Mouse (Mus musculus) limb, embryonic 11.5 days (tissue): ENCODE measurements around the gene Lasp1. TPM values are rescaled to one million over a fixed set of nuclear protein-coding genes. Genes with fewer than 3 reads are reported as not detected.
A peak's percentile ranks its signal among the peaks of the same experiment; 100 is the strongest.

Experiments used
- ATAC-seq: fragments of 200-750 bp; cut with Nextera tagmentation; 2 replicates; pipeline ENCODE4 v1.8.0; 2017; ENCODE audit warnings: low read depth; ENCODE audit not compliant: insufficient number of reproducible peaks, low FRiP score, low TSS enrichment
- DNase-seq: peaks from one replicate; pipeline ENCODE4 v3.0.0-alpha.2; 2015; ENCODE audit warnings: low spot score
- H3K27ac ChIP-seq: fragments of 300-500 bp; sonication (generic); replicated peaks from 2 replicates; pipeline ENCODE4 v1.5.1; 2014; ENCODE audit warnings: low read depth, mild to moderate bottlenecking, low read length
- H3K27me3 ChIP-seq: fragments of 300-500 bp; sonication (generic); 2 replicates; pipeline ENCODE4 v1.6.1; 2014; ENCODE audit warnings: mild to moderate bottlenecking, low read length, mixed read lengths; ENCODE audit not compliant: control insufficient read depth, insufficient read depth
- H3K36me3 ChIP-seq: fragments of 300-500 bp; sonication (generic); 2 replicates; pipeline ENCODE4 v1.6.1; 2014; ENCODE audit warnings: mild to moderate bottlenecking, low read length, moderate library complexity, mixed read lengths; ENCODE audit not compliant: control insufficient read depth, insufficient read depth
- H3K4me1 ChIP-seq: fragments of 300-500 bp; sonication (generic); 2 replicates; pipeline ENCODE4 v1.6.1; 2014; ENCODE audit warnings: low read length, mixed read lengths; ENCODE audit not compliant: control insufficient read depth, insufficient read depth
- H3K4me2 ChIP-seq: fragments of 300-500 bp; sonication (generic); 2 replicates; pipeline ENCODE4 v1.6.1; 2014; ENCODE audit warnings: low read depth, mild to moderate bottlenecking, moderate library complexity; ENCODE audit not compliant: severe bottlenecking
- H3K4me3 ChIP-seq: fragments of 300-500 bp; sonication (generic); 2 replicates; pipeline ENCODE4 v1.5.1; 2014; ENCODE audit warnings: low read depth, low read length
- H3K9ac ChIP-seq: fragments of 300-500 bp; sonication (generic); 2 replicates; pipeline ENCODE4 v1.6.1; 2014; ENCODE audit warnings: mild to moderate bottlenecking, low read length
- H3K9me3 ChIP-seq: fragments of 300-500 bp; sonication (generic); 2 replicates; pipeline ENCODE4 v1.6.1; 2016; ENCODE audit warnings: low read length; ENCODE audit not compliant: control insufficient read depth
- WGBS: fragments of 180-500 bp; shearing (Covaris S2); extraction: QIAGEN DNeasy Blood & Tissue Kit; methylation state at CpG from one replicate; pipeline ENCODE4 v1.1.7; 2014; 5-methylcytosine and 5-hydroxymethylcytosine counted together
- polyA plus RNA-seq: library from polyadenylated mRNA; unstranded; fragments of >200 nt; fragmentation: Nextera tagmentation; extraction: Ambion mirVana; gene quantifications from 2 replicates; pipeline ENCODE4 v1.2.1, GENCODE M21; 2014

Lasp1 gene
- polyA plus RNA-seq, 1 experiment from 2014 or later, result 79.9 TPM

DNA sequence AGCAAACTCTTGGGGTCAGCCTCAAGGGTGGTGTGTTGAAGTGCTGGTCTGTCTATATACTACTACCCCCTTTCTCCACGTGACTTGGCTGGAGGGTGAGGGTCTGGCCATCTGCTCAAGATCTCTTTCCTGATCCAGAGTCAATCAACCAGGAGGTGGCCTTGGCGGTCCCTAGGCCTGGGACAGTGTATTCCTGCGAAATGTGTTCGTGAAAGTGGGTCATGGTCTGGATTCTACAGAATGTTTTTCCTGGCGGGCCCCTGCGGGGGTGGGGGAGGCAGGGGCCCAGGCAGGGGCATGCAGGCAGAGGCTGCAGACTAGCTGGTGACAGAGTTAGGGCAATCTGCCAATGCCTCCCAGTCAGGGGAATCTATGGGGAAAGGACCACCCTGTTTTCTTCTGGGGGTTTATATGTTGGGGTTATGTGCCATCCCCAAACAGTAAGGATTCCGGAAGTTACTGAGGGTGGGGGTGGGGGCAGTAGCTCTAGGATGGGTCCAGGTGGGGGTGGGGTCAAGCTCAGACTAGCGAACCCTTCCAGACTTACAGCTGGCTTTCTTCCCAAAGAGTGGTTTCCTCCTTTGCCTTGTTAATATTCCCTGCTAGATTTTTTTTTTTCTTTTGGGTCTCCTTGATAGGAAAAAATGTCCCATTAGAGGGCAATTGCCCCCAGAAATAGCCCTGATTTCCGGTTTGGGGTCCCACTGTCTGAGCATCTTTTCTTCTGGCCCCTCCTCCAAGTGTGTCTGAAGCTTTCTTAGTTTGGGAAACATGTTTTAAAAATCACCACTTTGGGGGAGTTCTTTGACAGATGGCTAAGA, 6.3 kb downstream of the Lasp1 start:
- Histone ChIP-seq H3K36me3 (peaks cover 3% of the 10 kb centered on the region), H3K27me3 (no peaks in the 10 kb centered on the region), H3K9me3 (no peaks in the 10 kb centered on the region), H3K4me1 (peaks cover 59% of the 10 kb centered on the region), H3K27ac (no peak overlapping the region), H3K4me3 (no peak overlapping the region), H3K9ac (no peak overlapping the region), H3K4me2 (peak overlapping the region; percentile 35; the same call in 1 of the 2 replicates)
- peak; percentile 42 for DNase-seq
- ATAC-seq, result no peak
- WGBS, result 32% methylated on average over 9 of the region's 9 CpGs

DNA sequence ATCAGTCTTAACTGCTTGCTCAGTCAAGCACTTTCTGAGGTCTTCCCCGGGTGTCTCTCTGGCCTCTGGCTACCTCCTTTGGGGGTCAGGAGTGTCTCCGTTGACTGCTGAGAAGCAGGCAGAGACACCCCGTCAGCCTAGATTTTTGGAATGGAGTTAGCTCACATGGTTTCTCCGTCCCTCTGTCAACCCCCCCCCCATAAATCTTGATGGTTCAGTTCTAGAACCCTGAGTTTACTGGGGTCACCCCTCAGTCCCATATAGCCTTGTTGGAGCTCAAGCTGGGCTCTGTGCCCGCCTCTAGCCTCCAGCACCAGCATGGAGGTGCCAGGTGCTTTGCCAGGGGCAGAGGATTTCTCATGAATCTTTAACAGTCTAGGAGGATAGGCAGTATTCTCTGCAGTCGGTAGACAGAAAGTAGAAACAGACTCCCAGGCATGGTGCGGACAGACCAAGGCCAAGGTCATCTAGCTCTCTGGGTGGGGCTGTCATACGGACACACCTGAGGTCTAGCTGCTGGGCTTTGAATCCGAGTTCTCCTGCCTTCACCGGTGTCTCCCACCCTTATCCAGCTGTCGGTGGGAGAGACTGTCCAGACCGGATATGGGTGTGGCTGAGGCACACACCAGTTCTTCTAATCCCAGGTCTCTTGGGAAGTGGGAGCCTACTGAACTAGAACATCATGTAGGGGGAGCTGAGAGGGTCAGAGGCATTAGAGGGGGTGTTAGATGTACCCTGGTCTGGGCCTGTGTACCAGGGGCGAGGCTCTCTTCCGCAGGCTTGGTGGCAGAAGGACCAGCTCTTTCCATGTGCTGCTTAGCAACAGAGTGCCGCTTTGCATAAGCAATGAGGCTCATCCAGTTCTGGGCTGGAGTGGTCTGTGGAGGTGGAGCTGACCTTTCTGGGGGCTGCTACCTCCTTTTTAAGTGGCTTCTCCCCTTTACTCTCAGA, 7.1 kb downstream of the Lasp1 start:
- Histone ChIP-seq H3K27me3 (no peaks in the 10 kb centered on the region), H3K9ac (no peak overlapping the region), H3K4me1 (peaks cover 63% of the 10 kb centered on the region), H3K4me2 (no peak overlapping the region), H3K9me3 (no peaks in the 10 kb centered on the region), H3K36me3 (peaks cover 3% of the 10 kb centered on the region), H3K27ac (no peak overlapping the region), H3K4me3 (no peak overlapping the region)
- WGBS, result 57% methylated on average over 15 of the region's 15 CpGs
- no peak for DNase-seq
- no peak for ATAC-seq

DNA sequence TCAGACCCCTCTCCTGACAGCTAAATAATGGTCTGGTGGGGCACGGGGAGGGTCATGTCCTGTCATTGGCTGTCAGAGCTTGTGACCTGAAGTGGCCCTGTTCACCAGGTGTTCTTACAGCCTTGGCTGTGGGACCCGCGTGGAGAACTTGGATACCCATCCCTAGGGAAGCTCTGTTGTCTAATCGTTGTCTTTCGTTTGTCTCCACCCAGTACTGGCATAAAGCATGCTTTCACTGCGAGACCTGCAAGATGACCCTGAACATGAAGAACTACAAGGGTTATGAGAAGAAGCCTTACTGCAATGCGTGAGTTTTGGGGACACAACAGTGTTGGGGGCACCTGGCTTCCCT, 7.8 kb downstream of the Lasp1 start:
- Histone ChIP-seq H3K27ac (no peak overlapping the region), H3K9ac (no peak overlapping the region), H3K4me2 (no peak overlapping the region), H3K4me3 (no peak overlapping the region), H3K36me3 (peaks cover 3% of the 10 kb centered on the region), H3K9me3 (no peaks in the 10 kb centered on the region), H3K4me1 (peaks cover 61% of the 10 kb centered on the region), H3K27me3 (no peaks in the 10 kb centered on the region)
- no peak for DNase-seq
- WGBS, result 75% methylated on average over 7 of the region's 7 CpGs
- no peak for ATAC-seq

DNA sequence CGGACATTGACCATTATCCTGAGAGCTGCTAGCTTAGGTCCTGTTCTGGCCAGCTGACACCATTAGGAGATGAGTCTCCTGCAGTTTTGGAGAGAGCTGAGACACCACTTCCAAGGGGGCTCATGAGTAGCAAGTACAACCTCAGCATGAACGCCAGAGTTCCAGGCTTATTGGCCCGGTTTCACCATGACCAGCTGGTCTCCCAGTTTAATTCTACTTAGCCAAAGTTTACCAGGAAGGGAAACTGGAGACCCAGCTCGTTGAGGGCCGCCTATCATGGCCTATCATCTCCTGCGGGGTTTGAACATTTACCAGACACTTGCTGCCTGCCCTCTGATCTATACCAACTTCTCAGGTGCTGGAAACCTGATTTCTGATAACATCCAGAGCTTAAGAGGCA, 8.8 kb downstream of the Lasp1 start:
- 43% methylated on average over 6 of the region's 6 CpGs for WGBS
- Histone ChIP-seq H3K9ac (no peak overlapping the region), H3K9me3 (no peaks in the 10 kb centered on the region), H3K4me2 (no peak overlapping the region), H3K27ac (no peak overlapping the region), H3K27me3 (no peaks in the 10 kb centered on the region), H3K36me3 (peaks cover 3% of the 10 kb centered on the region), H3K4me3 (no peak overlapping the region), H3K4me1 (peaks cover 60% of the 10 kb centered on the region)
- ATAC-seq (no peak), DNase-seq (no peak)

DNA sequence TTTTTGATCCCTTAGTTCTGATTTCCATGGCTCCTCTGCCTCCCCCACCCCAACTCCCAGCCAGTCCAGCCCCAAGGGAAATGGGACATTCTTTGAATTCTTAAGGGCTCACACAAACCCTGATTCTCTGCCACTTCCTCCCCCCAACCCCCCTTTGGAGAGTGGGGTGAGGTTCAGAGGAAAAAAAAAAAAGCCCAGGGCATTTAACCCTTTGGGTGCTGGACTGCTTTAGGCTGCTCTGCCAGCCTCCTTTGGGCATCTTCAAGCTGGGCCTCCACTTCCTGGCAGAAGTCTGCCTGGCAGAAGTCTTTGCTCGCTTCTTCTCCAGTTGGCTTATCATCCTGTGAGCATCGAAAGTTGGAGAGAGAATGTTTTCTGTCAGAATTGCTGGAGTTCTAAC, 9.3 kb downstream of the Lasp1 start:
- peaks cover 65% of the 10 kb centered on the region for H3K4me1 ChIP-seq
- DNase-seq (peak; percentile 53), ATAC-seq (no peak)
- H3K9ac ChIP-seq, result no peak overlapping the region
- no peaks in the 10 kb centered on the region for H3K27me3 ChIP-seq
- no peak overlapping the region for H3K27ac ChIP-seq
- H3K4me3 ChIP-seq, result no peak overlapping the region
- H3K4me2 ChIP-seq, result no peak overlapping the region
- H3K9me3 ChIP-seq, result no peaks in the 10 kb centered on the region
- peaks cover 3% of the 10 kb centered on the region for H3K36me3 ChIP-seq
- 48% methylated on average over 2 of the region's 2 CpGs for WGBS

DNA sequence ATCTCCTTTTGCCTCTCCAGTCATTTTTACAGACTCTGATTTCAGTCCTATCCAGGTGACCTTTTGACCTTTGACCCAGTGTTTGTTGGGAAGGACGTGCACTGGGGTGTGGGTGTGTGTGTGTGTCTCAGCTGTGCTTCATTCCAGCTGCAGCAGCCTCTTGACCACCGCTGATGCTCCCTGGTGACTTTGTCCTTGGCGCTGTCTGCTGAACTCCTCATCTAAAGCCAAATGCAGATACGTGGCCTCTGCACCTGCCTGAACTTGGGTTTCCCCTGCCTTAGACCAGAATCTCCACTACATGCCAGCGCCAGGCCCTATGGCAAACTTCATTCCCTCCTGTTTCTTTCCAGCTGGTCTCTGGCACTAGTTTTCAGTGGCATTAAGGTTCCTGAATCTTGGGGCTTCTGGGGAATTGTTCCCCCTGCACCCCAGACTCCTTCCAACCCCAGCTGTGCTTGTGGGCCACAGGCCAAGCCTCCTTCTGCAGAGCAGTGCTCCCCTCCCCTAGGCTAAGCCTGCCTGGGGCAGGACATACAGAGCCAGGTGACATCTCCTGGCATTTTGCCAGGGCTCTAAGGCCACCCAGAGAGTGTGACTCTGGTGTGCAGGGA, 9.9 kb downstream of the Lasp1 start:
- ATAC-seq, result no peak
- no peak overlapping the region for H3K4me3 ChIP-seq
- 55% methylated on average over 5 of the region's 5 CpGs for WGBS
- H3K36me3 ChIP-seq, result peaks cover 3% of the 10 kb centered on the region
- no peak overlapping the region for H3K27ac ChIP-seq
- no peak for DNase-seq
- H3K9me3 ChIP-seq, result no peaks in the 10 kb centered on the region
- no peaks in the 10 kb centered on the region for H3K27me3 ChIP-seq
- no peak overlapping the region for H3K4me2 ChIP-seq
- H3K4me1 ChIP-seq, result peaks cover 64% of the 10 kb centered on the region
- H3K9ac ChIP-seq, result no peak overlapping the region

DNA sequence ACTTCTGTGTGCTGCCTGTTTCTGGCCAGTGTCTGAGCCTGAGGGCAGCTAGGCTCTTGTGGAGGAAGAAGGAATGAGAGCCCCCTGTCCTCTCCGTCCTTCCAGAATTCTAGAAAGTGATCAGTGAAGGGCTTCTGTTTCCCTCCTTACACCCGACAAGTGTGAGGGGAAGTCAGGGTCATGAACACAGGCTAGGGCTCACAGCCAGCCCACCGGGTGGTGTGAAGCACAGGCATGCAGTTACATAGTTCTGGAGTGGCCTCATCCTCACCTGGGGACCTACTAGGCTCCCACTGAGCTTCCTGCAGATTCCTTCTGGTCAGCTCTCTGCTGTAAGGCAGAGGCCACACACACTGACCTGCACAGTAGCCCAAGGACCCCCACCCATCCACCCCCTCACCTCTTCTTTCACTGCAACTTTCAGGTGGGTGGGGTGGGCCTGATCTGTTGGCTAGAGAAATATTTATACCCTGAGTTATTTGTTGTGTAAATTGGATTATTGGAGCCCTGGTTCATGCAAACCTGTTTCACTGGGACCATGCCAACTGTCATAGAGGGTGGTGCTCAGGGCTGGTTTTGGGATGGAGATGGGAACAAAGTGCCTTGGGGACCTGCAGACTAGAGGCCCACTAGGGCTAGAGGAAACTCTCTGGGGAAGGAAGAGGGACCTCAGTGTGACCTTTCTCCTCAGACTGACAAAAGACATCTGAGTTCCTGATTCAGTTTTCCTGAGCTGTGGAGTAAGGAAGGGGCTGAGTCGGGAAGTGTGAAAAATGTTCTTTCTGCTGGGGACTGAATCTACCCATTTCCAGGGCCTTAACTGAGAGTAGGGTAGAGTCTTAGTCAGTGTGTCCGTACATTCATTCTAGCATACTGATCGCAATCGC, 10.7 kb downstream of the Lasp1 start:
- WGBS, result 79% methylated on average over 7 of the region's 7 CpGs
- peaks cover 3% of the 10 kb centered on the region for H3K36me3 ChIP-seq
- no peak for ATAC-seq
- H3K9me3 ChIP-seq, result no peaks in the 10 kb centered on the region
- H3K4me1 ChIP-seq, result peaks cover 56% of the 10 kb centered on the region
- no peaks in the 10 kb centered on the region for H3K27me3 ChIP-seq
- no peak for DNase-seq
- no peak overlapping the region for H3K27ac ChIP-seq
- H3K4me2 ChIP-seq, result no peak overlapping the region
- H3K9ac ChIP-seq, result no peak overlapping the region
- H3K4me3 ChIP-seq, result no peak overlapping the region
